Mouse (Mus musculus): ENCODE data around the gene Lgals3. TPM values are rescaled to one million over a fixed set of nuclear protein-coding genes. Genes with fewer than 3 reads are reported as not detected.

The Lgals3 gene
- 30.9 and 34.5 TPM in 2 replicates for polyA plus RNA-seq (2012; rRNA removed)

GRCm38 (mm10) chr14:47367461-47367860, at the start of gene Lgals3:
Lgals3 (plus strand) TSS chr14:47367751.

DNA sequence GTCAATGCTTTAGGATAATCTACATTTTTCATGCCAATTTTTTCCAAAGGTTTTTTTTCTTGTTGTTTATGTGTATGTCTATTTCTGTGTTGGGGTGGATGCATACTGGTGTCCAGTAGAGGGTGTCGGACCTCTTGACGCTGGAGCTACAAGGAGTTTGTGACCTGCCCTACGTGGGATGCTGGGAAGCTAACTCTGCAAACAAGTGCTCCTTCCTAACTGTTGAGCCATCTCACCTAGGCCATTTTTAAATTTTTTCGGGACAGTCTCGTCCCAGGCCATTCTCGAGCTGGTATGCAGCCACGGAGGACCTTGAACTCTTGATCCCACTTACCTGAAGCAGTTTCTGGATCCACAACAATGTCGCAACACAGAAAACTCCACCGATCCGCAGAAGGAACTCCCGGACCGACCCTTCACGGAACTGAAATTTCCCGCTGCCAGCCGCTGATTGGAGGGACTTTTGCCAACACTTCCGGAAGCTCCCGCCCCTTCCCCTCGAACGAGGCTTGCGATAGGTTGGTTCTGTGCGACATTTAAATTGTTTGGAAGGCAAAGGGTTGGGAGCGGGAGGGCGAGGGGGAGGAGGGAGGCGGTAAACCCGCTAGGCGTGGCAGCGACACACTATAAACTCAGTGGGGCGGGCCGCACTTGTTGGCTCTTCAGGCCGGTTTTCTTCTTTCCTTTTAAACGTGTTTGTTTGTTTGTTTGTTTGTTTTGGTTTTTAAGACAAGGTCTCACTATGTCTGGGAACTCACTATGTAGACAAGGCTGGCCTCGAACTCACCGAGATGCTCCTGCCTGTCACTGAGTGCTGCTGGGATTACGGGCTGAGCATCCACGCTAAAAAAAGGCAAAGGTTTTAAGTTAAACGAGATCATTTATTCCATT, 50.5 kb downstream of the Lgals3 start, which contains the start of gene Dlgap5:
Gene Dlgap5, minus strand, starts transcription at position 633 of the 891 bp plus-strand sequence.

Other genes with a start within 250 kb of the Lgals3 start
- gene Gch1, start 178.3 kb upstream of the Lgals3 start, polyA plus RNA-seq (2012; rRNA removed), result 7.9 and 9.7 TPM in 2 replicates
- 13.0 and 13.2 TPM in 2 replicates for gene Wdhd1, start 90.9 kb upstream of the Lgals3 start, polyA plus RNA-seq (2012; rRNA removed)
- gene Socs4, start 90.8 kb upstream of the Lgals3 start, polyA plus RNA-seq (2012; rRNA removed), result 3.8 and 3.9 TPM in 2 replicates
- 17.7 and 18.4 TPM in 2 replicates for gene Mapk1ip1l, start 69.5 kb upstream of the Lgals3 start, polyA plus RNA-seq (2012; rRNA removed)
- gene Dlgap5, start 50.7 kb downstream of the Lgals3 start, polyA plus RNA-seq (2012; rRNA removed), result 20.4 and 22.0 TPM in 2 replicates
- 16.1 and 16.6 TPM in 2 replicates for gene Fbxo34, start 82.7 kb downstream of the Lgals3 start, polyA plus RNA-seq (2012; rRNA removed)
- 4.7 and 5.6 TPM in 2 replicates for gene Atg14, start 202.9 kb downstream of the Lgals3 start, polyA plus RNA-seq (2012; rRNA removed)